Mouse (Mus musculus): ENCODE results near the gene Acads. TPM values are rescaled to one million over a fixed set of nuclear protein-coding genes. Genes with fewer than 3 reads are reported as not detected.

Gene Acads
- polyA plus RNA-seq, 1 experiment from 2014 or later = 89.5 TPM

DNA sequence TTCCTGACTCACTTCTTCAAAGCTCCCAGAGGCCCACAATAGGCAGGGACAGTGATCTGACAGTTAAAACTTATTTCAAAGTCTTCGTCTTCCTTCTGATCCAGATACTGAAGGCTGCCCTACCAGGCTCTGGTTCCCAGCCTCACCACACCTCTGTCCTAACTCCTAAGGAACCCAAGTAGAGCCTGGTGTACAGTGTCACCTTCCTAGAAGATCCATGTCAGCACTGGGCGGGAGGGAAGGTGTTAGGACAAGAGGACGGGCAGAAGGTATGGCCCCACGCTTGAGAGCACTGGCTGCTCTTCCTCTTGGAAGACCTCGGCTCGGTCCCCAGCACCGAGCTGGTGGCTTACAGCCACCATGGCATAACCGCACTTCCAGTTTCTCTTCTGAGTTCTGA, 29.2 kb upstream of the Acads start:
- no peak overlapping the region for H3K27ac ChIP-seq (replicated peaks in 1 of 2; ENCODE audit: control insufficient read depth in 1 of 2, insufficient read depth in 1 of 2, low read depth in 2 of 2, low read length in 2 of 2)
- no peak for ATAC-seq (ENCODE audit: insufficient number of reproducible peaks, insufficient read depth, low FRiP score, low read depth)
- H3K4me3 ChIP-seq (ENCODE audit: control insufficient read depth in 1 of 2, insufficient read depth in 1 of 2, low read depth in 1 of 2, low read length in 2 of 2) = no peak overlapping the region
- H3K4me1 ChIP-seq (ENCODE audit: control insufficient read depth in 2 of 2, insufficient read depth in 2 of 2, low read length in 2 of 2) = peaks cover 11 to 21% of the 10 kb centered on the region in 2 experiments
- H3K27me3 ChIP-seq (ENCODE audit: control insufficient read depth, insufficient read depth, low read length) = no peaks in the 10 kb centered on the region
- 92% methylated on average over 8 of the region's 8 CpGs for WGBS
- H3K9ac ChIP-seq (ENCODE audit: low read length) = no peak overlapping the region
- H3K4me2 ChIP-seq (ENCODE audit: low read length) = no peak overlapping the region
- H3K36me3 ChIP-seq (ENCODE audit: control insufficient read depth, insufficient read depth, low read length) = peaks cover 75% of the 10 kb centered on the region
- no peaks in the 10 kb centered on the region for H3K9me3 ChIP-seq (ENCODE audit: control insufficient read depth, low read length)

- Histone ChIP-seq H3K27ac (replicated peaks in 1 of 2; ENCODE audit: control insufficient read depth in 1 of 2, insufficient read depth in 1 of 2, low read depth in 2 of 2, low read length in 2 of 2) (no peak overlapping the region), H3K9me3 (ENCODE audit: control insufficient read depth, low read length) (no peaks in the 10 kb centered on the region), H3K4me1 (ENCODE audit: control insufficient read depth in 2 of 2, insufficient read depth in 2 of 2, low read length in 2 of 2) (peaks cover 7 to 11% of the 10 kb centered on the region in 2 experiments), H3K36me3 (ENCODE audit: control insufficient read depth, insufficient read depth, low read length) (peaks cover 78% of the 10 kb centered on the region), H3K27me3 (ENCODE audit: control insufficient read depth, insufficient read depth, low read length) (no peaks in the 10 kb centered on the region), H3K9ac (ENCODE audit: low read length) (no peak overlapping the region), H3K4me3 (ENCODE audit: control insufficient read depth in 1 of 2, insufficient read depth in 1 of 2, low read depth in 1 of 2, low read length in 2 of 2) (no peak overlapping the region), H3K4me2 (ENCODE audit: low read length) (no peak overlapping the region)
- no peak for ATAC-seq (ENCODE audit: insufficient number of reproducible peaks, insufficient read depth, low FRiP score, low read depth)
- WGBS = 75% methylated on average over 3 of the region's 3 CpGs
Observed at GRCm38 (mm10) chr5:115147388-115147787, 28.2 kb upstream of the Acads start.

DNA sequence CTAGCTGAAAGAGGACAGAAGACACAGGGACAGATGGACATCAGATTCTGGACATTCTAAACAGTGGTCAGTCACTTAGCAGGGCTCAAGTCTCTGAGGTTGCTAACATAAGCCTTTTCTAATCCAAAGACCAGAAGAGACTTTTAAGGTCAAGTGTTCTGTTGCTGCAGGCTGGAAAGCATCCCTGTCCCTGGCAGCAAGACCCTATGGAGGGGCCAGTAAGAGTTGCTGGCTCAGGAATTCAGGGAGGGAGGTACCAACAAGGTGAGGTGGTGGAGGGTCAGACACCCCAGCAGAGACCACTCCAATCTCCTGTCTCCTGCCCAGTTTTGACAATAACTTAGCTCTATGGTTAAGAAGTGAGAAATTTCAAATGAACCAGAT, 27.6 kb upstream of the Acads start:
- ATAC-seq (ENCODE audit: insufficient number of reproducible peaks, insufficient read depth, low FRiP score, low read depth) = no peak
- Histone ChIP-seq H3K4me2 (ENCODE audit: low read length) (no peak overlapping the region), H3K9me3 (ENCODE audit: control insufficient read depth, low read length) (no peaks in the 10 kb centered on the region), H3K9ac (ENCODE audit: low read length) (no peak overlapping the region), H3K4me1 (ENCODE audit: control insufficient read depth in 2 of 2, insufficient read depth in 2 of 2, low read length in 2 of 2) (peaks cover 4% of the 10 kb centered on the region in 2 experiments; a peak in 3 of 4 replicates), H3K27me3 (ENCODE audit: control insufficient read depth, insufficient read depth, low read length) (no peaks in the 10 kb centered on the region), H3K27ac (replicated peaks in 1 of 2; ENCODE audit: control insufficient read depth in 1 of 2, insufficient read depth in 1 of 2, low read depth in 2 of 2, low read length in 2 of 2) (no peak overlapping the region), H3K4me3 (ENCODE audit: control insufficient read depth in 1 of 2, insufficient read depth in 1 of 2, low read depth in 1 of 2, low read length in 2 of 2) (no peak overlapping the region), H3K36me3 (ENCODE audit: control insufficient read depth, insufficient read depth, low read length) (peaks cover 78% of the 10 kb centered on the region)

DNA sequence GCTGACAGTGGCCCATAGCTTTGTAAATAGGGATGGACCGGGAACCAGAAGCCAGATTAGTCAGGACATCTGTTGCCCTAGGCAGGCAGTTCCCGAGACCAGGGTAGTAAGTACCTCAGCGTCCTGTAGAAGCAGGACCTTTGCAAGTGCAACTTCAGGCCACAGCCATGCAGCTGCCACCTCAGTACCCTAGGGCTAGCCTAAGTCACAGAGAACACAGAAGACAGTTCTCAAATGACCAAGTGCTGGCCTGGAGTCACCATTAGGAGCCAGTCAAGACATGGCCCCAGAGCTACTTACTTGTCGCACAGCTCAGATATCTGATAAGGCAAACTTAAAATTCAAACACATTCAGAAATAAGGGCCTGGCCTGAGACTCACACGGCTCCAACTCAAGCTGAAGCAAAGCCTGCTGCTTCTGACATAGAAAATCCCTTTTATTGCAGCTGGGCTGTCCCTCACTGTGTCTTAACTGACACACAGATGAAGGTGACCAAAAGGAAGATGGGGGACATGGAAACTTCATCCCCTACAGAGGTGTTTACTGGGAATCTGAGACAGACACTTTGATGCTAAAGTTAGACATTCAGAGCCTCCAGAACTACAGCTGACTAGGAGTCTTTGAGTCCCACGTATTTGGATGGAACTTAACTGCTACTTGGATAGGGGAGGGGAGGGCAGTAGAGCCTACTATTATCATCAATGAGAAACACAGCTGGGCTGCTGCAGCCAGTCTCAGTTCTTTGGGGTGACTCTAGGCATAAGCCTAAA, 27.0 kb upstream of the Acads start:
- H3K4me1 ChIP-seq (ENCODE audit: control insufficient read depth in 2 of 2, insufficient read depth in 2 of 2, low read length in 2 of 2) = no peaks in the 10 kb centered on the region
- H3K27ac ChIP-seq (replicated peaks in 1 of 2; ENCODE audit: control insufficient read depth in 1 of 2, insufficient read depth in 1 of 2, low read depth in 2 of 2, low read length in 2 of 2) = no peak overlapping the region
- 73% methylated on average over 6 of the region's 6 CpGs for WGBS
- no peak overlapping the region for H3K4me2 ChIP-seq (ENCODE audit: low read length)
- no peak for ATAC-seq (ENCODE audit: insufficient number of reproducible peaks, insufficient read depth, low FRiP score, low read depth)
- H3K9me3 ChIP-seq (ENCODE audit: control insufficient read depth, low read length) = no peaks in the 10 kb centered on the region
- H3K27me3 ChIP-seq (ENCODE audit: control insufficient read depth, insufficient read depth, low read length) = no peaks in the 10 kb centered on the region
- no peak overlapping the region for H3K9ac ChIP-seq (ENCODE audit: low read length)
- H3K4me3 ChIP-seq (ENCODE audit: control insufficient read depth in 1 of 2, insufficient read depth in 1 of 2, low read depth in 1 of 2, low read length in 2 of 2) = no peak overlapping the region
- peaks cover 78% of the 10 kb centered on the region for H3K36me3 ChIP-seq (ENCODE audit: control insufficient read depth, insufficient read depth, low read length)

- no peak for ATAC-seq (ENCODE audit: insufficient number of reproducible peaks, insufficient read depth, low FRiP score, low read depth)
- no peaks in the 10 kb centered on the region for H3K27me3 ChIP-seq (ENCODE audit: control insufficient read depth, insufficient read depth, low read length)
- H3K4me2 ChIP-seq (ENCODE audit: low read length) = no peak overlapping the region
- H3K9ac ChIP-seq (ENCODE audit: low read length) = no peak overlapping the region
- 74% methylated on average over 11 of the region's 11 CpGs for WGBS
- no peaks in the 10 kb centered on the region for H3K4me1 ChIP-seq (ENCODE audit: control insufficient read depth in 2 of 2, insufficient read depth in 2 of 2, low read length in 2 of 2)
- no peak overlapping the region for H3K4me3 ChIP-seq (ENCODE audit: control insufficient read depth in 1 of 2, insufficient read depth in 1 of 2, low read depth in 1 of 2, low read length in 2 of 2)
- no peaks in the 10 kb centered on the region for H3K9me3 ChIP-seq (ENCODE audit: control insufficient read depth, low read length)
- no peak overlapping the region for H3K27ac ChIP-seq (replicated peaks in 1 of 2; ENCODE audit: control insufficient read depth in 1 of 2, insufficient read depth in 1 of 2, low read depth in 2 of 2, low read length in 2 of 2)
- peaks cover 71% of the 10 kb centered on the region for H3K36me3 ChIP-seq (ENCODE audit: control insufficient read depth, insufficient read depth, low read length)
Observed at GRCm38 (mm10) chr5:115145253-115145968, 26.3 kb upstream of the Acads start.

DNA sequence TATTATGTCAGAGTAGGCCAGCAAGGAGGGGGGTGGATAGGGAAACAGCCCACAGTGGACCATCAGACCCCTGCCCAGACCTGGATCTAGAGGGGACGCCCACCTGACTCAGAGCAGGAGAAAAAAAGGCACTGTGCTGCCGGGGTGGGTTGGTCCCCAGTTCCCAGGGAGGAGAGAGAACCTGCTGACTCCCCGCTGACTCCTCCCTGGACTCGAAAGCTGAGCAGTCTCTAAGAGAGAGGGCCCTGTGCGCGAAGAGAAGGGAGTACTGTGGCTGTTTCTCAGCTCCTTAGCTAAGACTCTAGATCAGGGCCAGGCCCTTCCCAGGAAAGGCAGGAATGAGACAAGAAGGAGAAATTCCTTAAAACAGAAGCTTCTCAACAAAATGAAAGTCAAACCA, 25.3 kb upstream of the Acads start:
- no peak overlapping the region for H3K4me3 ChIP-seq (ENCODE audit: control insufficient read depth in 1 of 2, insufficient read depth in 1 of 2, low read depth in 1 of 2, low read length in 2 of 2)
- H3K27me3 ChIP-seq (ENCODE audit: control insufficient read depth, insufficient read depth, low read length) = no peaks in the 10 kb centered on the region
- peaks cover 62% of the 10 kb centered on the region for H3K36me3 ChIP-seq (ENCODE audit: control insufficient read depth, insufficient read depth, low read length)
- peaks cover 0 to 3% of the 10 kb centered on the region in 2 experiments; a peak in 1 of 4 replicates for H3K4me1 ChIP-seq (ENCODE audit: control insufficient read depth in 2 of 2, insufficient read depth in 2 of 2, low read length in 2 of 2)
- no peak overlapping the region for H3K4me2 ChIP-seq (ENCODE audit: low read length)
- H3K9me3 ChIP-seq (ENCODE audit: control insufficient read depth, low read length) = no peaks in the 10 kb centered on the region
- H3K27ac ChIP-seq (replicated peaks in 1 of 2; ENCODE audit: control insufficient read depth in 1 of 2, insufficient read depth in 1 of 2, low read depth in 2 of 2, low read length in 2 of 2) = no peak overlapping the region
- no peak overlapping the region for H3K9ac ChIP-seq (ENCODE audit: low read length)
- WGBS = 69% methylated on average over 6 of the region's 6 CpGs
- no peak for ATAC-seq (ENCODE audit: insufficient number of reproducible peaks, insufficient read depth, low FRiP score, low read depth)

DNA sequence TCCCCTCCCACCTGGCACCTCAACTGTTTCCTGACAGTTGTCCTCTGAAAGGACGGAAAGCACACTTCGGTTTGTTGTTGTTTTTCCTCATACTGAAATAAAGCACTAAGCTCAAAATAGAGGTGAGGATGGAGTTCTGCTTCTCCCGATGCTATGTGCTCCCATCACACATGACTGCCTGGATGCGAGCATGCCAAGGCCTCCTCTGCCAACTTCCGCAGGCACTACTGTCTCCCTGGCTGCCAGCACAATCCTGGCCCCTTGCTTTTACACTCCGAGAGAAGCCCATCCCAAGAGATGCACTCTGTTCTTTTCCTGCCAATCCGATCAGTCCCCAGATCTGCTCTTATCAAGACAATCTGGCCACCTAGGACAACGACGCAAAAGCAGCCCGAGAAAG, 24.4 kb upstream of the Acads start:
- WGBS = 71% methylated on average over 10 of the region's 10 CpGs
- Histone ChIP-seq H3K4me1 (ENCODE audit: control insufficient read depth in 2 of 2, insufficient read depth in 2 of 2, low read length in 2 of 2) (peaks cover 0 to 3% of the 10 kb centered on the region in 2 experiments; a peak in 1 of 4 replicates), H3K4me2 (ENCODE audit: low read length) (no peak overlapping the region), H3K27ac (replicated peaks in 1 of 2; ENCODE audit: control insufficient read depth in 1 of 2, insufficient read depth in 1 of 2, low read depth in 2 of 2, low read length in 2 of 2) (no peak overlapping the region), H3K9ac (ENCODE audit: low read length) (no peak overlapping the region), H3K9me3 (ENCODE audit: control insufficient read depth, low read length) (no peaks in the 10 kb centered on the region), H3K4me3 (ENCODE audit: control insufficient read depth in 1 of 2, insufficient read depth in 1 of 2, low read depth in 1 of 2, low read length in 2 of 2) (no peak overlapping the region), H3K36me3 (ENCODE audit: control insufficient read depth, insufficient read depth, low read length) (peaks cover 54% of the 10 kb centered on the region), H3K27me3 (ENCODE audit: control insufficient read depth, insufficient read depth, low read length) (no peaks in the 10 kb centered on the region)
- ATAC-seq (ENCODE audit: insufficient number of reproducible peaks, insufficient read depth, low FRiP score, low read depth) = no peak
